Mouse (Mus musculus) heart, postnatal 25 days (tissue): ENCODE results near the gene Gm7792. TPM values are rescaled to one million over a fixed set of nuclear protein-coding genes. Genes with fewer than 3 reads are reported as not detected.
"Not testable (repeated sequence)": the region's sequence is repeated elsewhere in the genome, so short reads cannot be mapped to it uniquely, and the experiment has no call there.

ENCODE experiments used
- DNase-seq: peaks from one replicate; pipeline ENCODE4 v3.0.0; 2022; ENCODE audit warnings: low spot score
- intact Hi-C: fragments of 180-260 bp; cut with DNase I; formaldehyde crosslinking; loops from one replicate; pipeline ENCODE4 v1.15.1; 2025
- total RNA-seq, 2 experiments: library from RNA; stranded (reverse); gene quantifications; 2 replicates each; pipeline ENCODE4 v1.2.3; 2021

Gm7792 gene
- not detected for total RNA-seq

DNA sequence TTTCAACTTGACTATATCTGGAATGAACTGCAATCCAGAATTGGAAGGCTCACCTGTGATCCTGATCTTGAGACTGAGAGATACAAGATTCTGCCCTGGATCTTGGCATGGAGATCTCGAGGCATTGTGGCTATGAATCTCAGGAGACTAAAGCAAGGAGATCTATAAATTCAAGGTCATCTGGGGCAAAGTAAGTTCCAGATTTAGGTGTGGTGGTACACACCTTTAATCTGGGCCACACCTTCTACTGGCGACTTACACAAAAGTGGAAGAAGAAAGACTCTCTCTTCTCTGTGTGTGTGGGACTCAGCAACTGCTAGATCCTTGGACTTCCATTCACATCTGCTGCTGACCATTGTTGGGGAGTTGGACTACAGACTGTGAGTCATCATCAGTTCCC lies at the start of gene Gm7792:
Gm7792 (plus strand) TSS at position 301 of the 400 bp plus-strand sequence.
- intact Hi-C loops, DNase-seq: not testable (repeated sequence)

Other genes with a start within 250 kb of the Gm7792 start
- gene C87414, start 172.2 kb upstream of the Gm7792 start, total RNA-seq = not detected
- gene Gm16429, start 85.3 kb downstream of the Gm7792 start, total RNA-seq = not detected
- not detected for gene BC061212, start 226.8 kb downstream of the Gm7792 start, total RNA-seq
- not detected for gene Gm6351, start 232.6 kb downstream of the Gm7792 start, total RNA-seq